Mouse (Mus musculus) liver, embryonic 15.5 days (tissue): ENCODE measurements around the gene D930020B18Rik. TPM values are rescaled to one million over a fixed set of nuclear protein-coding genes. Genes with fewer than 3 reads are reported as not detected.
A peak's percentile ranks its signal among the peaks of the same experiment; 100 is the strongest.

Experiments
- ATAC-seq: fragments of 200-750 bp; cut with Nextera tagmentation; 2 replicates; pipeline ENCODE4 v1.8.0; 2017; ENCODE audit warnings: moderate number of reproducible peaks, mild to moderate bottlenecking, moderate library complexity; ENCODE audit not compliant: insufficient read depth
- H3K27ac ChIP-seq: fragments of 300-500 bp; sonication (generic); replicated peaks from 2 replicates; pipeline ENCODE4 v1.5.1; 2015; ENCODE audit warnings: mild to moderate bottlenecking, inconsistent platforms
- H3K27me3 ChIP-seq: fragments of 300-500 bp; sonication (generic); 2 replicates; pipeline ENCODE4 v1.6.1; 2015; ENCODE audit warnings: mild to moderate bottlenecking, inconsistent platforms
- H3K36me3 ChIP-seq: fragments of 300-500 bp; sonication (generic); replicated peaks from 2 replicates; pipeline ENCODE4 v1.6.1; 2015; ENCODE audit warnings: moderate library complexity, mild to moderate bottlenecking, inconsistent platforms
- H3K4me1 ChIP-seq: fragments of 300-500 bp; sonication (generic); replicated peaks from 2 replicates; pipeline ENCODE4 v1.6.1; 2015; ENCODE audit warnings: inconsistent platforms
- H3K4me2 ChIP-seq: fragments of 300-500 bp; sonication (generic); 2 replicates; pipeline ENCODE4 v1.6.1; 2015; ENCODE audit warnings: moderate library complexity, mild to moderate bottlenecking, inconsistent platforms
- H3K4me3 ChIP-seq: fragments of 300-500 bp; sonication (generic); replicated peaks from 2 replicates; pipeline ENCODE4 v1.5.1; 2015; ENCODE audit warnings: mild to moderate bottlenecking, inconsistent platforms
- H3K9ac ChIP-seq: fragments of 300-500 bp; sonication (generic); 2 replicates; pipeline ENCODE4 v1.6.1; 2015; ENCODE audit warnings: moderate library complexity, mild to moderate bottlenecking, inconsistent platforms
- H3K9me3 ChIP-seq: fragments of 300-500 bp; sonication (generic); replicated peaks from 2 replicates; pipeline ENCODE4 v1.6.1; 2016; ENCODE audit warnings: inconsistent platforms
- WGBS: fragments of 180-500 bp; shearing (Covaris S2); methylation state at CpG from one replicate; pipeline ENCODE4 v1.1.7; 2015; ENCODE audit warnings: mixed read lengths; ENCODE audit not compliant: insufficient replicate concordance; 5-methylcytosine and 5-hydroxymethylcytosine counted together
- polyA plus RNA-seq: library from polyadenylated mRNA; unstranded; fragments of >200 nt; fragmentation: Nextera tagmentation; extraction: Ambion mirVana; gene quantifications from 2 replicates; pipeline ENCODE4 v1.2.1, GENCODE M21; 2015

D930020B18Rik gene
- not detected in 2 replicates for polyA plus RNA-seq

DNA sequence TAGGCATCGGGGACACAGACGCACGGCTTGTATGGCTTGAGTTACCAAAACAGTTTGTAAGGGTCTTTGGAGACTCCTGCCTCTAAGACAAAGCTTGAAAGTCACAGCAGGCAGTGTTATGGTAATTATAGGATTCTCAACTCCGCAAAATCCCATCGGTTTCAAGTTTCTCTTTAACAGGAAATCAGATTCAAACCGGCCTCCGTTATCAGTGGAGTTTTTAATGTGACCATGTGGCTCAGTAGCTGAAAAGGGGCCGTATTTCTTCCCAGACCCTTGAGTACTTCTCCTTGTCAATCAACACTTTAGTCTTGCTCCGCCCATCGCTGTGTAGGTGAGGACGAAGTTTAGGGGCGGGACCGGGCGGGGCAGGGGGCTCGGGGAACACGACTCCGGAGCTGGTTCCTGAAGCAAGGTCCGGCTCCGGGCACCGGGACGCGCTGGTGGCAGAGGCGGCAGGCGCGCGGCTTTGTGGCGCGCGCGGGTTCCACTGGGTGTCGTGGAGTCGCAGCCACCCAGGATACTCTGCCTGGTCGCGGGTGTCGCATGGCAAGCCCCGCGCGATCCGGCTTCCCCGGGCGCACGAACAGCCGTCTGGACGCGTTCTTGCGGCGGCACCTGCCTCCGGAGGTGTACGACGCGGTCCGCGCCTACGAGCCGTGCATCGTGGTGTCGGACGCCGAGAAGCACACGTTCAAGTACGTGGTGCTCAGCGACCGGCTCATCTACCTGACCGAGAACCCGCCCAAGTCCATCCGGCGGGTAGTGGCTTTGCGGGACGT lies at the start of gene D930020B18Rik:
TSS of gene D930020B18Rik (plus strand) at position 317 of the 782 bp plus-strand sequence.
- no peaks in the 10 kb centered on the region for H3K9me3 ChIP-seq
- peaks cover 65% of the 10 kb centered on the region for H3K27me3 ChIP-seq
- peak within 1 kb of the TSS; percentile 44 for H3K4me3 ChIP-seq
- peak within 1 kb of the TSS; percentile 70 for H3K4me2 ChIP-seq
- ATAC-seq, result no peak
- H3K9ac ChIP-seq, result no peak within 1 kb of the TSS
- WGBS, result under 1% methylated on average over 69 of the region's 69 CpGs
- H3K36me3 ChIP-seq, result no peaks in the 10 kb centered on the region
- no peak within 1 kb of the TSS for H3K27ac ChIP-seq
- peaks cover 16% of the 10 kb centered on the region for H3K4me1 ChIP-seq

GRCm38 (mm10) chr10:121596580-121596979 lies 44.8 kb upstream of the D930020B18Rik start:
- peak; percentile 33; the same call in 1 of the 2 replicates for ATAC-seq
- Histone ChIP-seq H3K4me1 (no peaks in the 10 kb centered on the region), H3K36me3 (peaks cover 91% of the 10 kb centered on the region), H3K27ac (0 out of 2 replicates have a peak overlapping the region, but pooled peaks have one; percentile 24), H3K4me3 (no peak overlapping the region), H3K9me3 (no peaks in the 10 kb centered on the region), H3K27me3 (no peaks in the 10 kb centered on the region), H3K9ac (no peak overlapping the region), H3K4me2 (no peak overlapping the region)
- 34% methylated on average over 9 of the region's 9 CpGs for WGBS

DNA sequence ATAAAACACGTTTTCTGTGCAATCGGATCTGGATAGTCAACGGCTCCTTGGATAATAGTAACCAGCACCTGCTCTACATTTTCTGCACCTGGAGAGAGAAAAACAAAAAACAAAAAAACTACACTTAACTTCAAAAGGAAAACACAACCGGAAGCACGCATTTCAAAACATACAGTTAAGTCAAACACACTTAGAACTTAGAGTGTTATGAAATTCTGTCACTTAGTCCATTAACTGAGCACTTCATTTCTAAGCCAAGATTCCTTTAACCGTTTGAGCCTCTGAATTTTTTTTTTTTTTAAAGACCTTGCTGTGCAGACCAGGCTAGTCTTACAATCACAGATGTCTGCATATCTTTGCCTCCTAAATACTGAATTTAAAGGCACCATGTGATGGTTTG lies 40.1 kb upstream of the D930020B18Rik start:
- H3K9ac ChIP-seq, result no peak overlapping the region
- H3K27ac ChIP-seq, result no peak overlapping the region
- peaks cover 99% of the 10 kb centered on the region for H3K36me3 ChIP-seq
- H3K4me3 ChIP-seq, result no peak overlapping the region
- H3K9me3 ChIP-seq, result no peaks in the 10 kb centered on the region
- ATAC-seq, result no peak
- no peaks in the 10 kb centered on the region for H3K27me3 ChIP-seq
- no peak overlapping the region for H3K4me2 ChIP-seq
- 0 out of 2 replicates have a peak, but pooled peaks cover 4% of the 10 kb centered on the region for H3K4me1 ChIP-seq
- WGBS, result 82% methylated on average over 6 of the region's 6 CpGs

GRCm38 (mm10) chr10:121603556-121603955 lies 37.8 kb upstream of the D930020B18Rik start:
- ATAC-seq, result no peak
- Histone ChIP-seq H3K9ac (no peak overlapping the region), H3K9me3 (no peaks in the 10 kb centered on the region), H3K36me3 (peaks cover 100% of the 10 kb centered on the region), H3K4me1 (0 out of 2 replicates have a peak, but pooled peaks cover 4% of the 10 kb centered on the region), H3K27me3 (no peaks in the 10 kb centered on the region), H3K4me2 (no peak overlapping the region), H3K27ac (no peak overlapping the region), H3K4me3 (no peak overlapping the region)
- WGBS, result 83% methylated on average over 4 of the region's 4 CpGs

GRCm38 (mm10) chr10:121604632-121605344 lies 36.6 kb upstream of the D930020B18Rik start:
- Histone ChIP-seq H3K4me3 (no peak overlapping the region), H3K27ac (no peak overlapping the region), H3K4me2 (no peak overlapping the region), H3K4me1 (0 out of 2 replicates have a peak, but pooled peaks cover 4% of the 10 kb centered on the region), H3K36me3 (peaks cover 97% of the 10 kb centered on the region), H3K9ac (no peak overlapping the region), H3K9me3 (no peaks in the 10 kb centered on the region), H3K27me3 (no peaks in the 10 kb centered on the region)
- peak; percentile 36; the same call in 1 of the 2 replicates for ATAC-seq
- 78% methylated on average over 13 of the region's 13 CpGs for whole genome bisulfite sequencing

GRCm38 (mm10) chr10:121608177-121608576 lies 33.2 kb upstream of the D930020B18Rik start:
- 0 out of 2 replicates have a peak, but pooled peaks cover 4% of the 10 kb centered on the region for H3K4me1 ChIP-seq
- H3K9me3 ChIP-seq, result no peaks in the 10 kb centered on the region
- H3K4me3 ChIP-seq, result no peak overlapping the region
- H3K27me3 ChIP-seq, result no peaks in the 10 kb centered on the region
- no peak for ATAC-seq
- 89% methylated on average over 10 of the region's 10 CpGs for WGBS
- no peak overlapping the region for H3K4me2 ChIP-seq
- peaks cover 94% of the 10 kb centered on the region for H3K36me3 ChIP-seq
- H3K9ac ChIP-seq, result no peak overlapping the region
- H3K27ac ChIP-seq, result no peak overlapping the region

GRCm38 (mm10) chr10:121611587-121611986 lies 29.8 kb upstream of the D930020B18Rik start:
- Histone ChIP-seq H3K27me3 (no peaks in the 10 kb centered on the region), H3K9me3 (no peaks in the 10 kb centered on the region), H3K36me3 (peaks cover 89% of the 10 kb centered on the region), H3K9ac (no peak overlapping the region), H3K4me1 (no peaks in the 10 kb centered on the region), H3K4me2 (no peak overlapping the region), H3K27ac (no peak overlapping the region), H3K4me3 (no peak overlapping the region)
- ATAC-seq, result no peak
- 72% methylated on average over 10 of the region's 10 CpGs for WGBS

GRCm38 (mm10) chr10:121612448-121612847 lies 28.9 kb upstream of the D930020B18Rik start:
- WGBS, result 80% methylated on average over 6 of the region's 6 CpGs
- no peak for ATAC-seq
- H3K36me3 ChIP-seq, result peaks cover 89% of the 10 kb centered on the region

DNA sequence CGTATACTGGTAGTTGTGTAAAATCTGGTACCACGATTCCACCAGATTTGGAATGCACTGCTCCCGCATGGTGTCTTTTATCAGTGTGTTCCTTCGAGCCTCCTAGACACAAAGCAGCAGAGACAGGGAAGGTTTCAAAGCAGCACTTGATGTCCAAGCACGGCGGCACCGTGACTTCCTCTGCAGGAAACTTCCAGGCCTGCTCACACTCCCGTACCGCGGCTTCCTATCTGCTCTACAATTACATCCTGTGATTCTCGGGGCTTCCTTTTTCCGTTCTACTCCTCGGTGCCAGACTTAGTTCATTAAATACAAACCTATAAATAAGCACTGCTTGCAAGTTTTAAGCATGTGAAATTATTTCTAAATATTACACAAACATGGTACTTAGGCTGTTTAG lies 27.8 kb upstream of the D930020B18Rik start:
- WGBS, result 42% methylated on average over 13 of the region's 13 CpGs
- Histone ChIP-seq H3K4me3 (no peak overlapping the region), H3K4me2 (no peak overlapping the region), H3K27ac (no peak overlapping the region), H3K27me3 (no peaks in the 10 kb centered on the region), H3K4me1 (no peaks in the 10 kb centered on the region), H3K36me3 (peaks cover 89% of the 10 kb centered on the region), H3K9me3 (no peaks in the 10 kb centered on the region), H3K9ac (no peak overlapping the region)
- no peak for ATAC-seq

More at GRCm38 (mm10) chr10:121612448-121612847, 28.9 kb upstream of the D930020B18Rik start:
- Histone ChIP-seq H3K4me2 (no peak overlapping the region), H3K9ac (no peak overlapping the region), H3K9me3 (no peaks in the 10 kb centered on the region), H3K27me3 (no peaks in the 10 kb centered on the region), H3K4me1 (no peaks in the 10 kb centered on the region), H3K27ac (no peak overlapping the region), H3K4me3 (no peak overlapping the region)

- ATAC-seq, result no peak
- Histone ChIP-seq H3K27me3 (no peaks in the 10 kb centered on the region), H3K27ac (no peak overlapping the region), H3K4me1 (no peaks in the 10 kb centered on the region), H3K4me2 (no peak overlapping the region), H3K9me3 (no peaks in the 10 kb centered on the region), H3K36me3 (peaks cover 91% of the 10 kb centered on the region), H3K9ac (no peak overlapping the region), H3K4me3 (no peak overlapping the region)
- 80% methylated on average over 13 of the region's 13 CpGs for WGBS
These were observed 26.1 kb upstream of the D930020B18Rik start for GRCm38 (mm10) chr10:121615146-121615870.
